In genomic region chr9:7784615-7785012, GRCm38 (mm10) we compare ENCODE assay signal across 10 mouse cellular contexts. TPM values are rescaled to one million over a fixed set of nuclear protein-coding genes. Genes with fewer than 3 reads are reported as not detected.
DNase-seq lines count a peak whose midpoint lies in the region; ATAC-seq and TF ChIP-seq lines count a peak whose summit lies in the region.
"Had no signal": no experiment of that assay in that cellular context is flagged by ENCODE, and none has a peak within 500 bp of the region (broad histone marks: within the 10 kb centered on the region; RNA-seq: fewer than 3 reads in every experiment).

No protein-coding gene starts in this region.

- no peak overlapping the region for H3K4me3 ChIP-seq in heart, embryonic 13.5 days
- no peak overlapping the region for H3K4me3 ChIP-seq in midbrain, embryonic 11.5 days (ENCODE audit: low read depth, low read length)
- no peak overlapping the region for H3K4me3 ChIP-seq in midbrain, postnatal 0 days (ENCODE audit: low read depth, low read length)
- no peak overlapping the region for H3K4me3 ChIP-seq in forebrain, embryonic 15.5 days
- H3K4me3 ChIP-seq in midbrain, embryonic 15.5 days, result no peak overlapping the region
- H3K4me3 ChIP-seq in cerebellum, adult 2 months (replicated peaks; ENCODE audit: insufficient read depth, low read depth, low read length), result no peak overlapping the region
- H3K4me3 ChIP-seq: liver, embryonic 13.5 days had no signal

- peaks cover 59% of the 10 kb centered on the region for H3K36me3 ChIP-seq in heart, embryonic 13.5 days
- H3K36me3 ChIP-seq in midbrain, embryonic 11.5 days (ENCODE audit: control insufficient read depth, insufficient read depth, low read length), result peaks cover 2% of the 10 kb centered on the region; the same call in 1 of the 2 replicates
- no peaks in the 10 kb centered on the region for H3K36me3 ChIP-seq in midbrain, postnatal 0 days (ENCODE audit: insufficient read depth, low read length)
- peaks cover 2% of the 10 kb centered on the region; the same call in 1 of the 2 replicates for H3K36me3 ChIP-seq in forebrain, embryonic 15.5 days
- no peaks in the 10 kb centered on the region for H3K36me3 ChIP-seq in midbrain, embryonic 15.5 days (replicated peaks)

- H3K27ac ChIP-seq in heart, embryonic 13.5 days (replicated peaks), result peak overlapping the region; percentile 13; the same call in 1 of the 2 replicates
- H3K27ac ChIP-seq in midbrain, embryonic 11.5 days (ENCODE audit: low read depth, low read length), result peak overlapping the region; percentile 41; the same call in 1 of the 2 replicates
- H3K27ac ChIP-seq in midbrain, postnatal 0 days (ENCODE audit: low read depth, low read length), result no peak overlapping the region
- H3K27ac ChIP-seq in forebrain, embryonic 15.5 days (replicated peaks), result peak overlapping the region; percentile 79
- no peak overlapping the region for H3K27ac ChIP-seq in midbrain, embryonic 15.5 days
- no peak overlapping the region for H3K27ac ChIP-seq in cerebellum, adult 2 months (ENCODE audit: insufficient read depth, low read length)
- H3K27ac ChIP-seq: liver, embryonic 13.5 days had no signal

- DNase-seq in heart, adult 9 months (ENCODE audit: low spot score in 2 of 2), result no peak
- DNase-seq in midbrain, embryonic 11.5 days (ENCODE audit: low spot score, missing footprints), result no peak
- DNase-seq in midbrain, postnatal 0 days (ENCODE audit: low spot score), result no peak
- DNase-seq in cerebellum, adult 2 months, result no peak
- no peak for DNase-seq in spleen, adult 18-20 months
- DNase-seq: cerebellum, adult 11 months; liver, embryonic 13.5 days had no signal

- WGBS in heart, embryonic 13.5 days, result 48% methylated on average over 1 of the region's 1 CpGs
- 36% methylated on average over 1 of the region's 1 CpGs for WGBS in midbrain, embryonic 11.5 days
- 22% methylated on average over 1 of the region's 1 CpGs for WGBS in midbrain, postnatal 0 days
- WGBS in forebrain, embryonic 15.5 days, result 26% methylated on average over 1 of the region's 1 CpGs
- 7% methylated on average over 1 of the region's 1 CpGs for WGBS in midbrain, embryonic 15.5 days
- WGBS in cerebellum, adult 2 months, result 44% methylated on average over 1 of the region's 1 CpGs

- H3K9ac ChIP-seq in heart, embryonic 13.5 days, result no peak overlapping the region
- H3K9ac ChIP-seq in midbrain, embryonic 11.5 days (ENCODE audit: low read length), result no peak overlapping the region
- no peak overlapping the region for H3K9ac ChIP-seq in midbrain, postnatal 0 days (replicated peaks; ENCODE audit: low read length, poor library complexity, severe bottlenecking)
- no peak overlapping the region for H3K9ac ChIP-seq in forebrain, embryonic 15.5 days (replicated peaks)
- H3K9ac ChIP-seq in midbrain, embryonic 15.5 days, result no peak overlapping the region
- H3K9ac ChIP-seq: liver, embryonic 13.5 days had no signal

- no peaks in the 10 kb centered on the region for H3K27me3 ChIP-seq in heart, embryonic 13.5 days (replicated peaks)
- H3K27me3 ChIP-seq in midbrain, embryonic 11.5 days (ENCODE audit: control insufficient read depth, insufficient read depth, low read length), result no peaks in the 10 kb centered on the region
- H3K27me3 ChIP-seq in midbrain, postnatal 0 days (ENCODE audit: insufficient read depth, low read length), result no peaks in the 10 kb centered on the region
- H3K27me3 ChIP-seq in forebrain, embryonic 15.5 days, result no peaks in the 10 kb centered on the region
- no peaks in the 10 kb centered on the region for H3K27me3 ChIP-seq in midbrain, embryonic 15.5 days (replicated peaks)
- no peaks in the 10 kb centered on the region for H3K27me3 ChIP-seq in cerebellum, adult 2 months (ENCODE audit: control insufficient read depth, insufficient read depth, low read length)
- H3K27me3 ChIP-seq: liver, embryonic 13.5 days had no signal

- no peak overlapping the region for H3K4me2 ChIP-seq in heart, embryonic 13.5 days
- no peak overlapping the region for H3K4me2 ChIP-seq in midbrain, embryonic 11.5 days
- H3K4me2 ChIP-seq in midbrain, postnatal 0 days (ENCODE audit: low read depth, low read length, poor library complexity, severe bottlenecking), result no peak overlapping the region
- no peak overlapping the region for H3K4me2 ChIP-seq in forebrain, embryonic 15.5 days (replicated peaks)
- no peak overlapping the region for H3K4me2 ChIP-seq in midbrain, embryonic 15.5 days
- H3K4me2 ChIP-seq: liver, embryonic 13.5 days had no signal

- H3K9me3 ChIP-seq in heart, embryonic 13.5 days, result no peaks in the 10 kb centered on the region
- no peaks in the 10 kb centered on the region for H3K9me3 ChIP-seq in midbrain, embryonic 11.5 days (ENCODE audit: control insufficient read depth, low read length)
- no peaks in the 10 kb centered on the region for H3K9me3 ChIP-seq in midbrain, postnatal 0 days (ENCODE audit: low read length)
- H3K9me3 ChIP-seq in forebrain, embryonic 15.5 days, result no peaks in the 10 kb centered on the region
- H3K9me3 ChIP-seq in midbrain, embryonic 15.5 days, result no peaks in the 10 kb centered on the region
- H3K9me3 ChIP-seq: liver, embryonic 13.5 days had no signal

- no peak for TF ChIP-seq CTCF in midbrain, postnatal 0 days (IDR thresholded peaks at IDR 0.05)
- no peak for TF ChIP-seq CTCF in cerebellum, adult 2 months (IDR thresholded peaks at IDR 0.05; ENCODE audit: borderline replicate concordance, insufficient read depth, low read depth, low read length)

- no peak for TF ChIP-seq POLR2A in cerebellum, adult 2 months (IDR thresholded peaks at IDR 0.05; ENCODE audit: borderline replicate concordance, insufficient read depth, low read length)

- ATAC-seq in heart, embryonic 13.5 days (ENCODE audit: extremely low read depth, insufficient number of reproducible peaks, low FRiP score, low TSS enrichment), result no peak
- ATAC-seq in midbrain, embryonic 11.5 days (ENCODE audit: low FRiP score), result peak; percentile 80
- no peak for ATAC-seq in midbrain, postnatal 0 days (ENCODE audit: low FRiP score)
- peak; percentile 66 for ATAC-seq in forebrain, embryonic 15.5 days (replicated peaks)
- peak; percentile 37; the same call in 1 of the 2 replicates for ATAC-seq in midbrain, embryonic 15.5 days (replicated peaks)

- peaks cover 19% of the 10 kb centered on the region for H3K4me1 ChIP-seq in heart, embryonic 13.5 days
- peaks cover 6% of the 10 kb centered on the region; the same call in 1 of the 2 replicates for H3K4me1 ChIP-seq in midbrain, embryonic 11.5 days (ENCODE audit: control insufficient read depth, insufficient read depth, low read length)
- H3K4me1 ChIP-seq in midbrain, postnatal 0 days (ENCODE audit: insufficient read depth, low read length), result no peaks in the 10 kb centered on the region
- H3K4me1 ChIP-seq in forebrain, embryonic 15.5 days, result peaks cover 16% of the 10 kb centered on the region
- no peaks in the 10 kb centered on the region for H3K4me1 ChIP-seq in midbrain, embryonic 15.5 days
- H3K4me1 ChIP-seq in cerebellum, adult 2 months (ENCODE audit: control insufficient read depth, insufficient read depth, low read length), result no peaks in the 10 kb centered on the region

RNA-seq across cellular contexts. Expression of gene Tmem123, which starts 20.8 kb away (rescaled TPM):
- polyA plus RNA-seq in heart, embryonic 13.5 days (2015; fragmentation: Nextera tagmentation; extraction: Ambion mirVana), result 84.2 and 90.9 TPM in 2 replicates
- polyA plus RNA-seq in midbrain, embryonic 11.5 days (2014; fragmentation: Nextera tagmentation; extraction: Ambion mirVana), result 140 and 153 TPM in 2 replicates
- total RNA-seq in midbrain, postnatal 0 days (2014; rRNA removed), result 14.3 and 19.8 TPM in 2 replicates
- polyA plus RNA-seq in midbrain, postnatal 0 days (2015; fragmentation: Nextera tagmentation; extraction: Ambion mirVana), result 9.6 and 10.1 TPM in 2 replicates
- polyA plus RNA-seq in forebrain, embryonic 15.5 days (2015; fragmentation: Nextera tagmentation; extraction: Ambion mirVana), result 27.6 and 31.5 TPM in 2 replicates
- polyA plus RNA-seq in midbrain, embryonic 15.5 days (2015; fragmentation: Nextera tagmentation; extraction: Ambion mirVana), result 18.0 and 20.1 TPM in 2 replicates
- polyA plus RNA-seq in cerebellum, adult 2 months (2012; rRNA removed), result 20.9 and 21.4 TPM in 2 replicates

RNA-seq across cellular contexts. Expression of gene Birc2, which starts 52.2 kb away (rescaled TPM):
- 21.6 and 22.7 TPM in 2 replicates for polyA plus RNA-seq in heart, embryonic 13.5 days (2015; fragmentation: Nextera tagmentation; extraction: Ambion mirVana)
- 42.4 and 47.0 TPM in 2 replicates for polyA plus RNA-seq in midbrain, embryonic 11.5 days (2014; fragmentation: Nextera tagmentation; extraction: Ambion mirVana)
- 37.7 and 40.9 TPM in 2 replicates for total RNA-seq in midbrain, postnatal 0 days (2014; rRNA removed)
- 27.6 and 28.0 TPM in 2 replicates for polyA plus RNA-seq in midbrain, postnatal 0 days (2015; fragmentation: Nextera tagmentation; extraction: Ambion mirVana)
- polyA plus RNA-seq in forebrain, embryonic 15.5 days (2015; fragmentation: Nextera tagmentation; extraction: Ambion mirVana), result 50.9 and 51.9 TPM in 2 replicates
- polyA plus RNA-seq in midbrain, embryonic 15.5 days (2015; fragmentation: Nextera tagmentation; extraction: Ambion mirVana), result 42.3 and 45.5 TPM in 2 replicates
- 32.6 and 37.8 TPM in 2 replicates for polyA plus RNA-seq in cerebellum, adult 2 months (2012; rRNA removed)

Comparison
In these comparisons a context has a peak if more than half of its experiments do, and no peak if none do; other contexts are left out.
1. ATAC-seq: peak in midbrain, embryonic 11.5 days (single experiment), forebrain, embryonic 15.5 days (single experiment) and midbrain, embryonic 15.5 days (single experiment); none in heart, embryonic 13.5 days (single experiment) and midbrain, postnatal 0 days (single experiment).
2. H3K27ac ChIP-seq: peak in heart, embryonic 13.5 days (single experiment), midbrain, embryonic 11.5 days (single experiment) and forebrain, embryonic 15.5 days (single experiment); none in midbrain, postnatal 0 days (single experiment), midbrain, embryonic 15.5 days (single experiment) and cerebellum, adult 2 months (single experiment).